Mouse (Mus musculus): ENCODE data around the gene Bcl9.

Bcl9 gene

GRCm38 (mm10) chr3:97167126-97167525 is 130.6 kb downstream of the Bcl9 start:
- no peak for DNase-seq

DNA sequence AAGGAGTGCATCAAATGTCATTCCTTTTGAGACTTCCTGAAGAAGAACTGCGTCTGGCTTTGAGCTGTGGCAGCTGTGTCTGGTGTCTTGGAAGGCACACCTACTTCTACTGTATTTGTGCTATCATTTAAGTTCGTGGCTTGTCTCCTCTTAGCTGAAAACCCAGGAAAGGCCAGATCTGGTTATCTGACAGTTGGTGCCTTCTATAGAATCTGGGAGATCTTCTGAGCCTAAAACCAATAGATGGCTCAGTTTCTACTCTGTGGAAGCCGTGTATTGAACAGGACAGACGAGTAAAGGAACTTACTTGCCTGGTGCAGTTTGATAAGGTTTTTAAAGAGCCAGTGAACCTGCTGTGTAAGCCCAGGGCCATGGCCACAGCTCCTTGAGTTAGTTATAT is 133.2 kb downstream of the Bcl9 start:
- DNase-seq = no peak

DNA sequence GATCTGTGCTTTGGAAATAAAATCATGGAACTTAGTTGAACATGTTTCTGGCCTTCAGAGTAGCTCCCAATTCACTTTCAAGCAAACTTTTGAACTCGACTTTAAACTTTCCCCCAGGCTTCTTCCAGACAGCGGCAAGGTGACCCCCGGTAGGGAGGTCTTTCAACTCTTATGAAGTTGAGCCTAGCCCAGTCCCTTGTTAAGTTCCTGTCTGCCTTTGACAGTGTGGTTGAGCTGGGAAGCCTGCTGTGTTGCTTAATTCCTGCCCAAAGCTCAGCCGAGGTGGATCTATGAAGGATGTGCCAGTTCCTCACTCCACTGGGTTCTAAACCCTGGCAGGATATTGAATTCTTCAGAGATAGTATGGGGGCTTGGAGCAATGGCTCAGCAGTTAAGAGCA is 135.9 kb downstream of the Bcl9 start:
- no peak for DNase-seq

GRCm38 (mm10) chr3:97160908-97161307 is 136.8 kb downstream of the Bcl9 start:
- no peak for DNase-seq

DNA sequence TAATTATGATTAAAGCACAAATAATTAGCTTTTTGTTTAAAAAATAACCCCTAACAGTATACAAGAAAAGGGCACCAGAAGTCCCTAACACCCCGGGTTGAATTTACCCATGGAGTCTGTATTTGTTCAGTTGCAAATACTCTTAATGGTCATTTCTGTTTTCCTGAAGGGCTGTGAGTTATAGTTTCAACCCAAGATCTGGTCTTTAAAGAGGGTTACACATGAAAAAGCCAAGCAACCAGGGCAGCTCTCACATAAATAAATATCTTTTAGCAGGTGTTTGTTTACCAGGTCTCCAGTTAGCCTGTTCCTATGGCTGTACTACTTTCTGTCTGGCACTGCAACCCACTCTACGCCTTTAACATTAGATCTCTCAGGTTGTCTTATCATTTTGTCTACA is 137.7 kb downstream of the Bcl9 start:
- no peak for DNase-seq

GRCm38 (mm10) chr3:97159509-97159850 is 138.2 kb downstream of the Bcl9 start:
- no peak for DNase-seq

GRCm38 (mm10) chr3:97158611-97159508 is 138.9 kb downstream of the Bcl9 start, which contains the start of gene Acp6:
Acp6 (plus strand) TSS chr3:97158777.
- DNase-seq = peak; percentile 92

DNA sequence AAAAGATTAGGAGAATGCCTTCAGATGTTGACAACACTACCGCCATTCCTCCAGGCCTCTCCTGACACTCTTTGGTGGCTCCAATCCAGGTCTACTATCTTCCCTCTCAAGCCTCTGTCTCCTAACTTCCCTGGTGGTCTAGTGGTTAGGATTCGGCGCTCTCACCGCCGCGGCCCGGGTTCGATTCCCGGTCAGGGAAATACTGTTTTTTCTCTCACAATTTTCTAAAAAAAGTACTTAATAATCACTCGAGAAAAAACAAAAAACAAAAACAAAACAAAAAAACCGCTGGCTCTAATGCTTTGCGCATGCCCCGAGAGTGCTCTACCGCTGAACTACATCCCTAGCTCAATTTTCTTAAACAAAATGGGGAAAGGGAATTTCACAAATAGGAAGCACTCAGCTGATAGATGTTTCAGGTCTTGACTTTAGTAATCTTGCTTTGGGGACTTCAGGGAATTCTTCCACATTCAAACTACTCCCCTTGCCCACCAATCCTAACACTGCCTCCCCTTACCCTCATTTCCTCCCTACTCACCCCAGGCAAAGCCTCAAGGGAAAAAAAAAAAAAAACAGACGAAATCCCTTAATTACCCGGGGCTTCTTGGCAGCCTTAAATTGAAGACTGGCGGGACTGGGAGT is 139.6 kb downstream of the Bcl9 start:
- peak; percentile 76 for DNase-seq

DNA sequence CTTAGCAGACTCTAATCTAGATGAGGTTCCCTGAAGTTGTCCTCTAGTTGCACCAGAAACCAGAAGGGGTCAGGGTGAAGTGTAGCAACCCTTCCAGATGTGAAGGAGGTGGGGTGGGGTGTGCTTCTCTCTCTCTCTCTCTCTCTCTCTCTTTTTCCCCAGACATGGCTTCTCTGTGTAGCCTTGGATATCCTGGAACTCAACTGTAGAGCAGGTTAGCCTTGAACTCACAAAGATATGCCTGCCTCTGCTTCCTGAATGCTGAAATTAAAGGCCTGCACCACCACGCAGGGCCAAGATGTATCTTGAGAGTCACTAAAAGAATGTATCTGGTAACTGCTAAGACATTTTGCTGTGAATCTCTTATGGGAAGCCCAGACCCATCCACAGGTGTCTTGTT is 140.4 kb downstream of the Bcl9 start:
- DNase-seq = no peak

DNA sequence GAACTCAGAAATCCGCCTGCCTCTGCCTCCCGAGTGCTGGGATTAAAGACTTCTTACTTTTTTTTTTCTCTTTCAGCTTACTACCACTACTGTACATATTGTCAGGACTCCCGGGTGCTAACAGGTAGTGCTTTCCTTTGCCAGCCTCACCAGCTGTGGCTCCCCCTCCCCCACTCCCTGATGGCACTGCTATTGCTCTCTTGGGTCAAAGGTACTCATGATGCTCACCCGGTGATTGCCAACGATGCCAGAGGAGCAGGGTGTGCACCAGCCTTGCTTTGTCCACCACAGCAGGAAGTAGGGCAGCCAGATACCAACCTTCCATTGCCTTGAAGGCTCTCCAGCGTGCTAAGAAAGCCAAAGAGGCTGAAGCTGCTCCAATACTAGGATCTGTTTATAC is 141.3 kb downstream of the Bcl9 start:
- no peak for DNase-seq
